Mouse (Mus musculus) cerebellum, adult 2 months (tissue): ENCODE results near the gene Mad1l1. TPM values are rescaled to one million over a fixed set of nuclear protein-coding genes. Genes with fewer than 3 reads are reported as not detected.

Source experiments
- DNase-seq, 2 experiments: peaks; one replicate each; pipeline ENCODE4 v3.0.0; 2021
- H3K27ac ChIP-seq: fragments of 200-500 bp; 2 replicates; pipeline ENCODE4 v1.5.1; 2012; ENCODE audit warnings: low read length, control low read depth, inconsistent platforms; ENCODE audit not compliant: insufficient read depth
- H3K27me3 ChIP-seq: fragments of 200-500 bp; 2 replicates; pipeline ENCODE4 v1.6.1; 2012; ENCODE audit warnings: inconsistent platforms, mild to moderate bottlenecking, low read length, moderate library complexity; ENCODE audit not compliant: control insufficient read depth, insufficient read depth
- H3K4me1 ChIP-seq: fragments of 200-500 bp; 2 replicates; pipeline ENCODE4 v1.6.1; 2011; ENCODE audit warnings: low read length; ENCODE audit not compliant: control insufficient read depth, insufficient read depth
- H3K4me3 ChIP-seq: fragments of 200-500 bp; replicated peaks from 2 replicates; pipeline ENCODE3; 2011; ENCODE audit warnings: mild to moderate bottlenecking, low read depth, low read length, control low read depth; ENCODE audit not compliant: insufficient read depth
- CTCF ChIP-seq: fragments of 200-500 bp; IDR thresholded peaks from 2 replicates; pipeline ENCODE4 v1.5.1; 2011; ENCODE audit warnings: low read depth, mild to moderate bottlenecking, control low read depth, low read length, moderate library complexity, borderline replicate concordance; ENCODE audit not compliant: insufficient read depth
- POLR2A ChIP-seq: fragments of 200-500 bp; IDR thresholded peaks from 2 replicates; pipeline ENCODE4 v1.6.1; 2011; ENCODE audit warnings: low read length, control low read depth, borderline replicate concordance; ENCODE audit not compliant: insufficient read depth
- WGBS: fragments of 180-500 bp; shearing (Covaris S2); methylation state at CpG from one replicate; pipeline ENCODE4 v1.1.7; 2018; 5-methylcytosine and 5-hydroxymethylcytosine counted together
- polyA plus RNA-seq: library from polyadenylated mRNA; depleted of rRNA; stranded (reverse); fragments of >200 nt; gene quantifications from 2 replicates; pipeline ENCODE4 v1.2.3, GENCODE M21; 2012

Gene Mad1l1
- polyA plus RNA-seq, 1 experiment: 25.3 TPM

DNA sequence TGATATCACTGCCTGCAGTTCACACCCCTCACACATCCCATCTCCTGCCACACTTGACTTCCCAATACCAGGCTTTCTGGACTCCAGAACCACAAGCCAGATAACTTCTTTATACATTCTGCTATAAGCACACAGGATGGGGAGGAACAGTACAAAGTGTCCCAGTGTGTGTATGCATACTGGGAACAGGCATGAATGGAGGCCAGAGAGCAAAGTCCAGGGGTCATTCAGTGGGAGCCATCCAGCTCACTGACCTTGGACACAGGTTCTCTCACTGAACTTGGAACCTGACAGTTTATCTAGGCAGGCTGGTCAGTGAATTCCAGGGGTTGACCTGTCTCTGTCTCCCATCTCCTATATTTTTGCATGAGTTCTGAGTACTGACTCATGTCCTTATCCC is 203.4 kb downstream of the Mad1l1 start:
- peaks cover 37% of the 10 kb centered on the region for H3K4me1 ChIP-seq
- no peak overlapping the region for H3K4me3 ChIP-seq
- TF ChIP-seq POLR2A (no peak), CTCF (no peak)
- no peaks in the 10 kb centered on the region for H3K27me3 ChIP-seq
- no peak overlapping the region for H3K27ac ChIP-seq
- no peak for DNase-seq

- H3K27ac ChIP-seq: no peak overlapping the region
- DNase-seq: peak in 1 of 2 experiments; percentile 36
- H3K27me3 ChIP-seq: no peaks in the 10 kb centered on the region
- H3K4me3 ChIP-seq: no peak overlapping the region
- TF ChIP-seq POLR2A: no peak
- no peak for TF ChIP-seq CTCF
- WGBS: 49% methylated on average over 8 of the region's 8 CpGs
- peaks cover 29% of the 10 kb centered on the region for H3K4me1 ChIP-seq
Observed at GRCm38 (mm10) chr5:140115434-140116271, 205.7 kb downstream of the Mad1l1 start.

- WGBS: 91% methylated on average over 3 of the region's 3 CpGs
- no peak for DNase-seq
- H3K4me3 ChIP-seq: no peak overlapping the region
- TF ChIP-seq POLR2A (no peak), CTCF (no peak)
- peaks cover 29% of the 10 kb centered on the region for H3K4me1 ChIP-seq
- no peaks in the 10 kb centered on the region for H3K27me3 ChIP-seq
- H3K27ac ChIP-seq: no peak overlapping the region
Observed at GRCm38 (mm10) chr5:140114512-140115060, 206.8 kb downstream of the Mad1l1 start.

DNA sequence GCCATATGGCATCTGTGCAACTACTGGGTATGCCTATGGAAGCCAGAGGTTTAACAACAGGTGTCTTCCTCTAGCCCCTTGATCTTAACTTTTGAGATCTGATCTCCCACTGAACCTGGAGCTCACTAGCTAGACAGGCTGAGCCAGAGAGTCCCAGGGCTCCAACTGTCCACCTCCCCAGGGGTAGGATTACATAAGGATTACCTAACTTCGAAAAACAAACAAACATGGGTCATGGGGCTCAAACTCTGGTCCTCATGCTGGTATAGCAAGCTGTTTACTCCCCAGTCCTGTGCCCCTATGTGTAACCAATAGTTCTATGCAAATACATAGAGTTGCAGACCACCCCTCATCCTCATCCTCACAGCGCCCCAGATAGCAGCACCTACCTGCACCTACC is 208.1 kb downstream of the Mad1l1 start:
- H3K4me1 ChIP-seq: peaks cover 19% of the 10 kb centered on the region
- 91% methylated on average over 2 of the region's 2 CpGs for WGBS
- no peaks in the 10 kb centered on the region for H3K27me3 ChIP-seq
- H3K27ac ChIP-seq: no peak overlapping the region
- DNase-seq: no peak
- no peak for TF ChIP-seq CTCF
- no peak for TF ChIP-seq POLR2A
- H3K4me3 ChIP-seq: no peak overlapping the region

GRCm38 (mm10) chr5:140110024-140110423 is 211.3 kb downstream of the Mad1l1 start:
- peaks cover 2% of the 10 kb centered on the region; the same call in 1 of the 2 replicates for H3K4me1 ChIP-seq
- 88% methylated on average over 3 of the region's 3 CpGs for WGBS
- TF ChIP-seq POLR2A: no peak
- no peak for TF ChIP-seq CTCF
- H3K4me3 ChIP-seq: no peak overlapping the region
- H3K27ac ChIP-seq: no peak overlapping the region
- H3K27me3 ChIP-seq: no peaks in the 10 kb centered on the region
- no peak for DNase-seq

DNA sequence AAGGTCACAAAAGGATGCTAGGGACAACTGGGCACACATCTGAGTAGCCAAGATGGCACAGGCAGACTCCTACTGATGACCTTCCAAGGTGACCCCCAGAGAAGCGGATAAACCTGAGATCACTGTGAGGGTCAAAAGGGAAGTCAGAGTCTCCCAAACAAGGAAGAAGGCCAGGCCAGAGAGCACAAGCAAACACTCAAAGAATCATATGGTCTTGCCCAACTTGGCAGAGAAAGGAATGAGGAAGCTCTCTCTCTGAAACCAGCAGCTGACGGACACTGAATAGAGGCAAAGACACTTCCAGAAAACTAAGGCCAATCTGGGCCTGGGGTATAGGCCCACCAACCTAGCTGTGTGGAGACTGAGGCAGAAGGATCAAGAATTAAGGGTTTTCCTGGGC is 213.4 kb downstream of the Mad1l1 start:
- Histone ChIP-seq H3K4me3 (no peak overlapping the region), H3K4me1 (no peaks in the 10 kb centered on the region), H3K27me3 (no peaks in the 10 kb centered on the region), H3K27ac (no peak overlapping the region)
- DNase-seq: no peak
- 96% methylated on average over 2 of the region's 2 CpGs for WGBS
- TF ChIP-seq CTCF (no peak), POLR2A (no peak)

DNA sequence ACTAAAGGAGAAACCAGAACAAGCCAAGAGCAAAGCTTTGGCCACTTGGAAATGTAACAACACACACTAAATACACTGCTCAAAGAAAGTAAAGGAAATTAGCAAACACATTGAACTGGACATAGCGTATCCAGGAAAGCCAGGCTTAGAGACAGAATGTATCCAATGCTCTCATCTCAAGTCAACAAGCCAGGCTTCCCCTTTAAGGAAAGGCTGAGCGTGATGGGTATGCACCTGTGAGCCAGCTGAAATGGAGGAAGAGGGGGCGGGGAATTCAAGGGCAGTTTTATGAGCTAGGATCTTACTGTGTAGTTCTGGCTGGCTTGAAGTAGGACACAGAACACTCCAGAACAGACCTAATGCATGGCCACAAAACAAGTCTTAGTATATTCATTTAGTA is 215.3 kb downstream of the Mad1l1 start:
- TF ChIP-seq POLR2A (no peak), CTCF (no peak)
- H3K4me3 ChIP-seq: no peak overlapping the region
- no peaks in the 10 kb centered on the region for H3K4me1 ChIP-seq
- no peak overlapping the region for H3K27ac ChIP-seq
- DNase-seq: no peak
- no peaks in the 10 kb centered on the region for H3K27me3 ChIP-seq
- WGBS: 89% methylated on average over 3 of the region's 3 CpGs

GRCm38 (mm10) chr5:140104891-140105290 is 216.5 kb downstream of the Mad1l1 start:
- Histone ChIP-seq H3K27ac (no peak overlapping the region), H3K4me3 (no peak overlapping the region), H3K27me3 (no peaks in the 10 kb centered on the region), H3K4me1 (no peaks in the 10 kb centered on the region)
- 97% methylated on average over 1 of the region's 1 CpGs for WGBS
- DNase-seq: no peak
- TF ChIP-seq POLR2A: no peak
- no peak for TF ChIP-seq CTCF
